Mouse (Mus musculus) liver, adult 2 months (tissue): ENCODE data around the gene Fam160a1.

Experiments
- CTCF ChIP-seq: fragments of 200-500 bp; IDR thresholded peaks from 2 replicates; pipeline ENCODE4 v1.5.1; 2011; ENCODE audit warnings: low read depth, low read length, control low read depth
- POLR2A ChIP-seq: fragments of 200-500 bp; IDR thresholded peaks from 2 replicates; pipeline ENCODE4 v1.6.1; 2011; ENCODE audit warnings: low read length, control low read depth; ENCODE audit not compliant: insufficient read depth; ENCODE audit errors: extremely low read depth

DNA sequence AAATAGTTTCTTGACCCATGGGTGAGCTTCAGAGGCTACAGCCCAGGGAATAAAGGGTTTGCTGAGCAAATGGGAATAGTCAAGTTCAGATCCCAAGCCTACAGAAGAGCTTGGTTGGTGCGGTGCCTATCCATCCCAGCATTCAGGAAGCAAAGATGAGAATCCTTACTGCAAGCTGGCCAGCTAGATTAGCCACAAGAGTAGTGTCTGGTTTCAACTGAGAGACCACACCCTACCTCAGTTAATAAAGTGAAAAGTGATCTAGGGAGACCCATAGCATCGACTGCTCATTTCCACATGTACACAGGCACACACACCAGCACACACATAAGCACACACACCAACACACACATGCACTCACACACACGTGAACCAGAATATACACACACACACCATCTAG lies 75.3 kb downstream of the Fam160a1 start:
- TF ChIP-seq CTCF (no peak), POLR2A (no peak)
